Mouse (Mus musculus) naive thymus-derived CD4-positive, alpha-beta T cell, adult 2 months (primary cell): Measurements from ENCODE around the gene Gckr.

Source experiments
- DNase-seq: peaks from one replicate; pipeline ENCODE4 v3.0.0-alpha.2; 2011; ENCODE audit warnings: low read depth

Gckr gene

GRCm38 (mm10) chr5:31297047-31297757 lies at the start of gene Gckr:
Gene Gckr (plus strand): TSS chr5:31297443.
- no peak for DNase-seq

GRCm38 (mm10) chr5:31250716-31251115 lies 46.5 kb upstream of the Gckr start:
- DNase-seq: no peak

- DNase-seq: peak; percentile 63
Observed at GRCm38 (mm10) chr5:31251541-31252101, 45.6 kb upstream of the Gckr start, which contains the start of gene Krtcap3. Gene Krtcap3 (plus strand): TSS chr5:31251691.

- DNase-seq: no peak
Observed at GRCm38 (mm10) chr5:31252151-31252550, 45.1 kb upstream of the Gckr start.

- DNase-seq: no peak
Observed at GRCm38 (mm10) chr5:31252795-31253545, 44.3 kb upstream of the Gckr start.

- DNase-seq: no peak
Observed at GRCm38 (mm10) chr5:31253806-31254205, 43.4 kb upstream of the Gckr start.

GRCm38 (mm10) chr5:31254452-31254851 lies 42.8 kb upstream of the Gckr start:
- no peak for DNase-seq

GRCm38 (mm10) chr5:31254901-31255300 lies 42.3 kb upstream of the Gckr start:
- no peak for DNase-seq

GRCm38 (mm10) chr5:31255381-31255780 lies 41.9 kb upstream of the Gckr start:
- DNase-seq: no peak

GRCm38 (mm10) chr5:31255971-31256370 lies 41.3 kb upstream of the Gckr start:
- DNase-seq: no peak

GRCm38 (mm10) chr5:31257616-31258015 lies 39.6 kb upstream of the Gckr start:
- no peak for DNase-seq

- DNase-seq: no peak
Observed at GRCm38 (mm10) chr5:31266101-31266500, 31.1 kb upstream of the Gckr start.

GRCm38 (mm10) chr5:31267686-31268085 lies 29.6 kb upstream of the Gckr start:
- no peak for DNase-seq

- DNase-seq: no peak
Observed at GRCm38 (mm10) chr5:31273018-31273417, 24.2 kb upstream of the Gckr start.

GRCm38 (mm10) chr5:31279245-31279988 lies 17.8 kb upstream of the Gckr start:
- DNase-seq: peak; percentile 59

GRCm38 (mm10) chr5:31288225-31288624 lies 9.0 kb upstream of the Gckr start:
- peak; percentile 16 for DNase-seq

GRCm38 (mm10) chr5:31288655-31289054 lies 8.6 kb upstream of the Gckr start:
- DNase-seq: peak; percentile 22

GRCm38 (mm10) chr5:31289626-31290230 lies 7.5 kb upstream of the Gckr start:
- peak; percentile 25 for DNase-seq

GRCm38 (mm10) chr5:31290521-31291360 lies 6.5 kb upstream of the Gckr start, which contains the start of gene Ift172:
Gene Ift172 (minus strand): TSS chr5:31291116.
- DNase-seq: peak; percentile 99

GRCm38 (mm10) chr5:31291361-31291688 lies 5.9 kb upstream of the Gckr start:
- DNase-seq: no peak
